Mouse (Mus musculus) myocyte (in vitro differentiated cells): ENCODE data around the gene Dis3l. TPM values are rescaled to one million over a fixed set of nuclear protein-coding genes. Genes with fewer than 3 reads are reported as not detected.

Experiments
- H3K27me3 ChIP-seq: one replicate; pipeline ENCODE4 v1.6.1; 2011; ENCODE audit not compliant: control insufficient read depth, insufficient read depth, insufficient read length
- H3K36me3 ChIP-seq: one replicate; pipeline ENCODE4 v1.6.1; 2011; ENCODE audit not compliant: control insufficient read depth, insufficient read depth
- H3K4me2 ChIP-seq: one replicate; pipeline ENCODE4 v1.6.1; 2011; ENCODE audit warnings: low read depth, control low read depth
- H3K4me3 ChIP-seq: one replicate; pipeline ENCODE4 v1.5.1; 2011; ENCODE audit warnings: mild to moderate bottlenecking, control low read depth, moderate library complexity
- H3K79me2 ChIP-seq: one replicate; pipeline ENCODE4 v1.6.1; 2011; ENCODE audit not compliant: control insufficient read depth, insufficient read depth
- H3ac ChIP-seq: one replicate; pipeline ENCODE4 v1.6.1; 2011; ENCODE audit not compliant: control insufficient read depth, insufficient read length
- CEBPB ChIP-seq: IDR thresholded peaks from 2 replicates; pipeline ENCODE4 v1.6.1; 2011; ENCODE audit warnings: mild to moderate bottlenecking, moderate library complexity; ENCODE audit not compliant: poor library complexity, insufficient read depth, severe bottlenecking
- E2F4 ChIP-seq: IDR thresholded peaks from one replicate; pipeline ENCODE4 v1.6.1; 2011; ENCODE audit warnings: mild to moderate bottlenecking, control low read depth, moderate library complexity; ENCODE audit not compliant: insufficient read depth
- MAX ChIP-seq: IDR thresholded peaks from one replicate; pipeline ENCODE4 v1.6.1; 2011; ENCODE audit warnings: low read depth, mild to moderate bottlenecking, control low read depth
- MYOD1 ChIP-seq, 3 experiments: IDR thresholded peaks; one replicate each; pipeline ENCODE4 v1.6.1; 2011; ENCODE audit warnings: control low read depth in 2 of 3, low read depth in 2 of 3, mild to moderate bottlenecking in 2 of 3, moderate library complexity in 1 of 3; ENCODE audit not compliant: insufficient read length in 2 of 3, control insufficient read depth in 1 of 3
- MYOG ChIP-seq, 3 experiments: IDR thresholded peaks; one replicate each; pipeline ENCODE4 v1.6.1; 2011; ENCODE audit warnings: control low read depth in 2 of 3, low read depth in 2 of 3, mild to moderate bottlenecking in 2 of 3; ENCODE audit not compliant: insufficient read length in 2 of 3, control insufficient read depth in 1 of 3, insufficient read depth in 1 of 3
- POLR2A ChIP-seq: IDR thresholded peaks from one replicate; pipeline ENCODE4 v1.6.1; 2011; ENCODE audit warnings: low read depth, mild to moderate bottlenecking, control low read depth, moderate library complexity; ENCODE audit not compliant: insufficient read length
- POLR2AphosphoS2 ChIP-seq: IDR thresholded peaks from one replicate; pipeline ENCODE4 v1.6.1; 2011; ENCODE audit warnings: low read depth, control low read depth; ENCODE audit not compliant: insufficient read length
- REST ChIP-seq: IDR thresholded peaks from one replicate; pipeline ENCODE4 v1.6.1; 2011; ENCODE audit warnings: mild to moderate bottlenecking, control low read depth, moderate library complexity; ENCODE audit not compliant: insufficient read depth, insufficient read length
- SRF ChIP-seq: IDR thresholded peaks from one replicate; pipeline ENCODE4 v1.6.1; 2011; ENCODE audit warnings: low read depth; ENCODE audit not compliant: control insufficient read depth, insufficient read length
- TCF12 ChIP-seq: IDR thresholded peaks from one replicate; pipeline ENCODE4 v1.6.1; 2011; ENCODE audit warnings: mild to moderate bottlenecking, control low read depth; ENCODE audit not compliant: poor library complexity, insufficient read depth, severe bottlenecking
- TCF3 ChIP-seq: IDR thresholded peaks from one replicate; pipeline ENCODE4 v1.6.1; 2011; ENCODE audit warnings: low read depth, control low read depth; ENCODE audit not compliant: insufficient read length
- USF1 ChIP-seq: IDR thresholded peaks from one replicate; pipeline ENCODE4 v1.6.1; 2011; ENCODE audit warnings: low read depth, mild to moderate bottlenecking, control low read depth, moderate library complexity
- polyA plus RNA-seq: library from polyadenylated mRNA; unstranded; fragments of >200 nt; fragmentation: generic; extraction: Trizol; gene quantifications from one replicate; pipeline ENCODE4 v1.2.1, GENCODE M21; 2012; ENCODE audit warnings: missing spikeins

The Dis3l gene
- polyA plus RNA-seq, 1 experiment: 13.0 TPM

- Histone ChIP-seq H3K4me2 (no peak overlapping the region), H3K27me3 (peaks cover 43% of the 10 kb centered on the region)
Observed at GRCm38 (mm10) chr9:64383021-64383788, 42.1 kb upstream of the Dis3l start.

GRCm38 (mm10) chr9:64376380-64376779 lies 35.3 kb upstream of the Dis3l start:
- TF ChIP-seq SRF: no peak
- TF ChIP-seq POLR2A: no peak
- no peak for TF ChIP-seq MYOG (IDR thresholded peaks at IDR 0.05; ENCODE audit: control insufficient read depth in 1 of 3, insufficient read depth in 1 of 3, insufficient read length in 2 of 3, low read depth in 2 of 3)
- no peak for TF ChIP-seq USF1
- TF ChIP-seq POLR2AphosphoS2: no peak

More at GRCm38 (mm10) chr9:64383021-64383788, 42.1 kb upstream of the Dis3l start:
- no peaks in the 10 kb centered on the region for H3K79me2 ChIP-seq
- H3K4me3 ChIP-seq: no peak overlapping the region
- H3ac ChIP-seq: no peak overlapping the region
- no peaks in the 10 kb centered on the region for H3K36me3 ChIP-seq
- TF ChIP-seq MYOD1 (IDR thresholded peaks at IDR 0.05; ENCODE audit: control insufficient read depth in 1 of 3, insufficient read length in 2 of 3, low read depth in 2 of 3) (no peak), POLR2A (no peak), TCF12 (no peak), REST (no peak), CEBPB (no peak), MYOG (IDR thresholded peaks at IDR 0.05; ENCODE audit: control insufficient read depth in 1 of 3, insufficient read depth in 1 of 3, insufficient read length in 2 of 3, low read depth in 2 of 3) (no peak), TCF3 (no peak), USF1 (no peak), POLR2AphosphoS2 (no peak)

GRCm38 (mm10) chr9:64371305-64371819 lies 30.3 kb upstream of the Dis3l start:
- no peaks in the 10 kb centered on the region for H3K36me3 ChIP-seq
- no peak overlapping the region for H3K4me2 ChIP-seq
- H3K79me2 ChIP-seq: no peaks in the 10 kb centered on the region
- H3ac ChIP-seq: no peak overlapping the region
- H3K4me3 ChIP-seq: no peak overlapping the region
- peaks cover 23% of the 10 kb centered on the region for H3K27me3 ChIP-seq
- TF ChIP-seq CEBPB: no peak
- TF ChIP-seq TCF3: no peak
- TF ChIP-seq TCF12: no peak
- no peak for TF ChIP-seq POLR2A
- TF ChIP-seq MYOG (IDR thresholded peaks at IDR 0.05; ENCODE audit: control insufficient read depth in 1 of 3, insufficient read depth in 1 of 3, insufficient read length in 2 of 3, low read depth in 2 of 3): no peak
- TF ChIP-seq MYOD1 (IDR thresholded peaks at IDR 0.05; ENCODE audit: control insufficient read depth in 1 of 3, insufficient read length in 2 of 3, low read depth in 2 of 3): no peak
- TF ChIP-seq E2F4: no peak
- no peak for TF ChIP-seq POLR2AphosphoS2
- TF ChIP-seq REST: no peak
- TF ChIP-seq MAX: no peak
- TF ChIP-seq SRF: no peak
- no peak for TF ChIP-seq USF1

More at GRCm38 (mm10) chr9:64376380-64376779, 35.3 kb upstream of the Dis3l start:
- H3ac ChIP-seq: no peak overlapping the region
- no peaks in the 10 kb centered on the region for H3K79me2 ChIP-seq
- peaks cover 18% of the 10 kb centered on the region for H3K27me3 ChIP-seq
- no peak overlapping the region for H3K4me3 ChIP-seq
- no peak overlapping the region for H3K4me2 ChIP-seq
- H3K36me3 ChIP-seq: no peaks in the 10 kb centered on the region

- Histone ChIP-seq H3K4me2 (no peak overlapping the region), H3K27me3 (peaks cover 23% of the 10 kb centered on the region), H3ac (no peak overlapping the region), H3K36me3 (no peaks in the 10 kb centered on the region), H3K79me2 (no peaks in the 10 kb centered on the region), H3K4me3 (no peak overlapping the region)
- TF ChIP-seq MAX (no peak), SRF (no peak), REST (no peak), E2F4 (no peak), MYOD1 (IDR thresholded peaks at IDR 0.05; ENCODE audit: control insufficient read depth in 1 of 3, insufficient read length in 2 of 3, low read depth in 2 of 3) (no peak), MYOG (IDR thresholded peaks at IDR 0.05; ENCODE audit: control insufficient read depth in 1 of 3, insufficient read depth in 1 of 3, insufficient read length in 2 of 3, low read depth in 2 of 3) (no peak), POLR2AphosphoS2 (no peak), TCF12 (no peak), CEBPB (no peak), TCF3 (no peak), USF1 (no peak), POLR2A (no peak)
Observed at GRCm38 (mm10) chr9:64369871-64370270, 28.8 kb upstream of the Dis3l start.
